Mouse (Mus musculus): ENCODE results near the gene Mpv17l2.

- no peak for TF ChIP-seq POLR2A (IDR thresholded peaks at IDR 0.05; ENCODE audit: borderline replicate concordance, extremely low read depth, insufficient read depth, insufficient read length, poor library complexity, severe bottlenecking)
- TF ChIP-seq CTCF (IDR thresholded peaks at IDR 0.05; ENCODE audit: borderline replicate concordance, extremely low read depth, insufficient read depth, insufficient read length) = no peak
Measured at GRCm38 (mm10) chr8:70713991-70714390, 46.8 kb downstream of the Mpv17l2 start.

Data from brain, embryonic 14.5 days (tissue).